Mouse (Mus musculus): ENCODE data around the gene Jade2. TPM values are rescaled to one million over a fixed set of nuclear protein-coding genes. Genes with fewer than 3 reads are reported as not detected.

Gene Jade2
- polyA plus RNA-seq, 1 experiment from 2014 or later = 0.52 TPM

DNA sequence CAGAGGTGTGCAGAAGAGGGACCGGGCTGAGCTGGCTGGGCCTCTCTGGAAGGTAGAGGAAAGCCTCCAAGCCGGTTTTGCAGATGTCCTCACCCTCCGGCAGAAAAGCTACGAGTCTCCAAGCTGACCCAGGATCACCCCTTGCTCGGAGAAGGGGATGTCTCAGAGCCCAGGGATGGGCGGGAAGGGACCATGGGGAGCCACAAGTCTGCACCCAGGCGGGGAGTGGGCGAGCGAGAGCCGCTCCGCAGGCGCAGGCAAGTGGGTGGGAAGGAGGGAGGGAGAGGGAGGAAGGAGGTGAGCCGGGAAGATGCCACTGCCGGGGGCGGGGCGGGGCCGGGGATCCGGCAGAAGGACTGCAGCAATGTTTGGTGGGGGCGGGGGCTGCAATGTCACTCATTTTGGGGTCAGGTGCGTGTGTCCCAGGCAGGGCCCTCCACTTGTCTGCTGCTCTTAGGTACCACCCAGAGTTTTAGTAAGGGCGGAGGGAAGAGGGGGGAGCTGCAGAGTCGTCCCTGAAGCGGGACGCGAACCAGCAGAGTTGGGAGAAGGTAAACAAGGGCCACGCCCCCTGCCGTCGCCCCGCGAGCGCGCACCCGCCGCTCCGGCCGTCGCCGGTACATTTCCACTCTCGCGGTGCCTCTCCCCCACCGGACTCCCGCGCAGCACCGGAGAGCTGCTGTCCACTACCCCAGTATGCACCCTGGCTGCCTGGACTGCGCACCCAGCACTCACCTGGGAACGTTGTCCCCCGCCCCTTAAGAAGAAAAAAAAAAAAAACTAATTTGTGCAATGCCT lies 1.4 kb downstream of the Jade2 start:
- H3K9ac ChIP-seq (replicated peaks; ENCODE audit: low read length) = peak overlapping the region; percentile 73
- peaks cover 8% of the 10 kb centered on the region; the same call in 1 of the 2 replicates for H3K4me1 ChIP-seq (ENCODE audit: control insufficient read depth, insufficient read depth, low read length)
- ATAC-seq (replicated peaks; ENCODE audit: insufficient number of reproducible peaks, low FRiP score, low TSS enrichment, low read depth) = peak; percentile 65
- under 1% methylated on average over 36 of the region's 47 CpGs for WGBS
- peak overlapping the region; percentile 98 for H3K4me2 ChIP-seq (ENCODE audit: low read depth, low read length)
- DNase-seq (ENCODE audit: low spot score) = peak; percentile 65
- peaks cover 12% of the 10 kb centered on the region for H3K27me3 ChIP-seq (ENCODE audit: control insufficient read depth, insufficient read depth, low read length)
- H3K36me3 ChIP-seq (replicated peaks; ENCODE audit: control insufficient read depth, insufficient read depth, low read depth, low read length) = no peaks in the 10 kb centered on the region
- H3K4me3 ChIP-seq (ENCODE audit: low read depth, low read length) = peak overlapping the region; percentile 66
- H3K27ac ChIP-seq (replicated peaks; ENCODE audit: low read depth, low read length) = peak overlapping the region; percentile 67; the same call in 1 of the 2 replicates
- H3K9me3 ChIP-seq (replicated peaks; ENCODE audit: control insufficient read depth, low read length) = no peaks in the 10 kb centered on the region

DNA sequence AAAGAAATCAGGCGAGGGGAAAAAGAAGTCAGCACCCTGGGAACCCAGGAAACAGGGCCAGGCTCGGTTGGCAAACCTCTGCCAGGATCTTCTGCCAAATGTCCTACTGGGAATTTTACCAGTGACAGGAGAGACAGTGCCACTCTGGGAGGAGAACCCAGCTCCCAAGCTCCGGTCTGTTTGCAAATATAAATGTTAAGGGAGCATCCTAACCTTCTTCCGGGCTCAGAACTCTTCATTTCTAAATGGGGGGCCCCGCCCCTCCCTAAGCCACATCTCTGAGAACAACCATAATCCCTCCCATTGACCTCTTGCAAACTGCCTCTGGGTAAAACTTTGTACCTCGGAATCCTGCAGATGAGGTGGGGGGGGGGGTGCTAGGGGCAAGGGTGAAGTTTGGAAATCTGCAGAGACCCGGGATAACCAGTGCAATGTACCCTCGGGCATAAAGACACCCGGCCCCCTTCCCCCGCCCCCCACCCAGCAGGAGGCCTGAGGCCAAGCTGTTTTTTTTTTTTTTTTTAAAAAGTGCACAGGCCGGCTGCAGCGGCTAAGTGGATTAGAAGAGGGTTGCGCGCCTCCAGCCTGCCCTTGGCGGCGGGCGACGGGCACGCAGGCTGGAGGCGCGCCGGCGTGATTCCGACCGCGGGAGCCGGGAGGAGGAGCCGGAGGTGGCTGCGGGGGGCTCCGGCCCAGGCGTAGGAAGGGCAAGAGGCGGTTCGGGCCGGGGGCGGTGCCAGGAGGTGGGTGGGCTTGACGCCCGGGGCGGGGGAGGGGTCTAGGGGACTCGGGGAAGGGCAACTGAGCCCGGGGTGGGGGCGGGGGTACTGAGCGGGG lies 2.3 kb downstream of the Jade2 start:
- Histone ChIP-seq H3K9me3 (replicated peaks; ENCODE audit: control insufficient read depth, low read length) (no peaks in the 10 kb centered on the region), H3K4me3 (ENCODE audit: low read depth, low read length) (peak overlapping the region; percentile 66), H3K36me3 (replicated peaks; ENCODE audit: control insufficient read depth, insufficient read depth, low read depth, low read length) (no peaks in the 10 kb centered on the region), H3K4me2 (ENCODE audit: low read depth, low read length) (peak overlapping the region; percentile 98), H3K9ac (replicated peaks; ENCODE audit: low read length) (peak overlapping the region; percentile 28), H3K27ac (replicated peaks; ENCODE audit: low read depth, low read length) (peak overlapping the region; percentile 67; the same call in 1 of the 2 replicates), H3K27me3 (ENCODE audit: control insufficient read depth, insufficient read depth, low read length) (peaks cover 12% of the 10 kb centered on the region), H3K4me1 (ENCODE audit: control insufficient read depth, insufficient read depth, low read length) (peaks cover 8% of the 10 kb centered on the region; the same call in 1 of the 2 replicates)
- ATAC-seq (replicated peaks; ENCODE audit: insufficient number of reproducible peaks, low FRiP score, low TSS enrichment, low read depth) (peak; percentile 62), DNase-seq (ENCODE audit: low spot score) (peak; percentile 90)
- 1% methylated on average over 40 of the region's 42 CpGs for WGBS

DNA sequence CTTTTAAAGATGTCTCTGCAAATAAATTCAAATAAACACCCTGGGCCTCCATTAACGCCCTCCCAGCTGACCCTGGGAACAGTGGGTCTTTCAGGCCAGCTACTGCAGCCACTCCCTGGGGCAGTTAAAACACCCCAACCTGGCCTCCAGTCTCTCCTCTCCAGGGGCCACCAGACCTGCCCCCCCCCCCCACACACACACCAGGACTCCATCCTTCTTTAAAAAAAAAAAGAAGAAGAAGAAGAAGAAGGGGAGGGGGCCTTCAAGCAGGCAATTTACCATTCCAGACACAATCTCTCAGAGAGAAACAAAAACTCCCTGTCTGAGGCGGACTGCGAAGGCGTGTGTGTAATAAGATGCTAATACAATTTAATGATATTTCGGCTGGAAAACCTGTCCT lies 4.9 kb downstream of the Jade2 start:
- H3K4me3 ChIP-seq (ENCODE audit: low read depth, low read length) = no peak overlapping the region
- no peak overlapping the region for H3K9ac ChIP-seq (replicated peaks; ENCODE audit: low read length)
- peaks cover 8% of the 10 kb centered on the region; the same call in 1 of the 2 replicates for H3K4me1 ChIP-seq (ENCODE audit: control insufficient read depth, insufficient read depth, low read length)
- no peaks in the 10 kb centered on the region for H3K36me3 ChIP-seq (replicated peaks; ENCODE audit: control insufficient read depth, insufficient read depth, low read depth, low read length)
- H3K9me3 ChIP-seq (replicated peaks; ENCODE audit: control insufficient read depth, low read length) = no peaks in the 10 kb centered on the region
- WGBS = 50% methylated on average over 5 of the region's 5 CpGs
- no peak overlapping the region for H3K4me2 ChIP-seq (ENCODE audit: low read depth, low read length)
- peaks cover 7% of the 10 kb centered on the region for H3K27me3 ChIP-seq (ENCODE audit: control insufficient read depth, insufficient read depth, low read length)
- ATAC-seq (replicated peaks; ENCODE audit: insufficient number of reproducible peaks, low FRiP score, low TSS enrichment, low read depth) = no peak
- H3K27ac ChIP-seq (replicated peaks; ENCODE audit: low read depth, low read length) = no peak overlapping the region
- no peak for DNase-seq (ENCODE audit: low spot score)

DNA sequence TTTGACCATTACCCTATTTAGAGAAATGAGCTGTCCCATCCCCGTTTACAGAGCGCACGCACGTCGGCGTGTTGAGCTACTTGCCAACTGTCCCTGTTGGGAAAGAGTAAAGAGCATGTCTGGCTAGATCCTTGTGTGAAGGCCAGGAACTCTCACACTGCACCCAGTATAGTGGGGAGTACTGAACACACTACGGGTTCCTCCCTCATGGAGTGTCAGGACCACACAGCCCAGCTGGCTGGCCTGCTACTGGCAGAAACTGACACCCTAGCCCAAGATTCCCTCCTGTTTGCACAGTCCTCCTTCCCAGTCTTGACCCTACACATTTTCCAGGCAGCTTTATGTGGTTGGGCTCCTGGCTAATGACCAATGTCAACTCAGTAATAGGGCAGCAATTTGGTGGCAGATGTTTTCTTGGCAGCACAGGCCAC lies 5.3 kb downstream of the Jade2 start:
- H3K4me3 ChIP-seq (ENCODE audit: low read depth, low read length) = no peak overlapping the region
- H3K36me3 ChIP-seq (replicated peaks; ENCODE audit: control insufficient read depth, insufficient read depth, low read depth, low read length) = no peaks in the 10 kb centered on the region
- no peak overlapping the region for H3K4me2 ChIP-seq (ENCODE audit: low read depth, low read length)
- H3K27me3 ChIP-seq (ENCODE audit: control insufficient read depth, insufficient read depth, low read length) = peaks cover 7% of the 10 kb centered on the region
- H3K27ac ChIP-seq (replicated peaks; ENCODE audit: low read depth, low read length) = no peak overlapping the region
- ATAC-seq (replicated peaks; ENCODE audit: insufficient number of reproducible peaks, low FRiP score, low TSS enrichment, low read depth) (no peak), DNase-seq (ENCODE audit: low spot score) (no peak)
- no peaks in the 10 kb centered on the region for H3K9me3 ChIP-seq (replicated peaks; ENCODE audit: control insufficient read depth, low read length)
- no peak overlapping the region for H3K9ac ChIP-seq (replicated peaks; ENCODE audit: low read length)
- 84% methylated on average over 7 of the region's 7 CpGs for WGBS
- peaks cover 8% of the 10 kb centered on the region; the same call in 1 of the 2 replicates for H3K4me1 ChIP-seq (ENCODE audit: control insufficient read depth, insufficient read depth, low read length)

DNA sequence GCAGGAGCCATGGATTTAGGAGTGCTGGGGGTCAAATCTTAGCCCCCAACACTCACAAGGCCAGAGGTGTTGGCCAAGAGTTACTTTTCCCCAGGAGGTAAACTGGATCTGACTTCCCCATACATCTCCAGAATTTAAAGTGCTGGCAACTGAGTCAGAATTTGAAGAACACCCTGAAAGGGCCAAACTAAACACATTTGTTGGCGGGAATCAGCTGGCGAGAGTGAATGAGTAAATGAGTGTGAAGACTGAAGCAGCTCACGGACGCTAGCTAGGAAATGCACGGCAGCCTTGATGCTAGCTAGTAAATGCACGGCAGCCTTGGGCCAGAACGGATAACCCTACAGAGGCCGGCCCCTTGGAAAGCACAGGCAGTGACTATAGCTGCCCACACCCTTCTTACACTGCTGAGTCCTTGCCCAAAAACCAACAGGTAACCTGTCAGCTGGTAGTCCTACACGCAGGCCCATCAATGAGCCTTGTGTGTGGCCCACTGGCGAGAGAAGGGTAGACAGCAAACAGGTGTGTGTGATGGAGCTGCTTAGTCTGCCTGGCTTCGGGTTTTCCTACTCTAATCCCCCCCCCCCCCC lies 6.6 kb downstream of the Jade2 start:
- H3K27ac ChIP-seq (replicated peaks; ENCODE audit: low read depth, low read length) = no peak overlapping the region
- DNase-seq (ENCODE audit: low spot score) (no peak), ATAC-seq (replicated peaks; ENCODE audit: insufficient number of reproducible peaks, low FRiP score, low TSS enrichment, low read depth) (no peak)
- H3K4me1 ChIP-seq (ENCODE audit: control insufficient read depth, insufficient read depth, low read length) = peaks cover 8% of the 10 kb centered on the region; the same call in 1 of the 2 replicates
- no peak overlapping the region for H3K4me3 ChIP-seq (ENCODE audit: low read depth, low read length)
- 79% methylated on average over 11 of the region's 11 CpGs for WGBS
- no peak overlapping the region for H3K4me2 ChIP-seq (ENCODE audit: low read depth, low read length)
- no peaks in the 10 kb centered on the region for H3K9me3 ChIP-seq (replicated peaks; ENCODE audit: control insufficient read depth, low read length)
- H3K9ac ChIP-seq (replicated peaks; ENCODE audit: low read length) = no peak overlapping the region
- no peaks in the 10 kb centered on the region for H3K36me3 ChIP-seq (replicated peaks; ENCODE audit: control insufficient read depth, insufficient read depth, low read depth, low read length)
- no peaks in the 10 kb centered on the region for H3K27me3 ChIP-seq (ENCODE audit: control insufficient read depth, insufficient read depth, low read length)

DNA sequence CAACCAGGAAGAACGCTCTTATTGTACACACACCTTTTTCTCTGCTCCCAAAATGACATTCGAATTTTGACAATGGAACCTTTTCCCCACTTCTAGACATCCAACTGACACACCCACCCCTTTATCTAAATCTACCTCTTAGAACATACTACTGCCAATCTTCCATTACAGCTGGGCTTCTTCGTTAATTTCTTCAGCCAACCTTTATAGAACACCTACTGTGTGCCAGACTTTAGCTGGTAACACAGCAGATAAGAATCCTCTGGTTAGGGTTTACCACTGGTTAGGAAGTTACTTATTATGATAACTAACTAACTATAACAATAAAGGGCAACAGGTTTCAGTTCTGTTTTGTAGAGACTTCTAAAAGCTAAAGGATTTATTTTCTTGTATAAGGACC lies 9.1 kb downstream of the Jade2 start:
- Histone ChIP-seq H3K4me1 (ENCODE audit: control insufficient read depth, insufficient read depth, low read length) (0 out of 2 replicates have a peak, but pooled peaks cover 2% of the 10 kb centered on the region), H3K36me3 (replicated peaks; ENCODE audit: control insufficient read depth, insufficient read depth, low read depth, low read length) (no peaks in the 10 kb centered on the region), H3K4me2 (ENCODE audit: low read depth, low read length) (no peak overlapping the region), H3K27me3 (ENCODE audit: control insufficient read depth, insufficient read depth, low read length) (no peaks in the 10 kb centered on the region), H3K9ac (replicated peaks; ENCODE audit: low read length) (no peak overlapping the region), H3K27ac (replicated peaks; ENCODE audit: low read depth, low read length) (no peak overlapping the region), H3K9me3 (replicated peaks; ENCODE audit: control insufficient read depth, low read length) (no peaks in the 10 kb centered on the region), H3K4me3 (ENCODE audit: low read depth, low read length) (no peak overlapping the region)
- no peak for ATAC-seq (replicated peaks; ENCODE audit: insufficient number of reproducible peaks, low FRiP score, low TSS enrichment, low read depth)
- WGBS = 84% methylated on average over 3 of the region's 3 CpGs
- no peak for DNase-seq (ENCODE audit: low spot score)

DNA sequence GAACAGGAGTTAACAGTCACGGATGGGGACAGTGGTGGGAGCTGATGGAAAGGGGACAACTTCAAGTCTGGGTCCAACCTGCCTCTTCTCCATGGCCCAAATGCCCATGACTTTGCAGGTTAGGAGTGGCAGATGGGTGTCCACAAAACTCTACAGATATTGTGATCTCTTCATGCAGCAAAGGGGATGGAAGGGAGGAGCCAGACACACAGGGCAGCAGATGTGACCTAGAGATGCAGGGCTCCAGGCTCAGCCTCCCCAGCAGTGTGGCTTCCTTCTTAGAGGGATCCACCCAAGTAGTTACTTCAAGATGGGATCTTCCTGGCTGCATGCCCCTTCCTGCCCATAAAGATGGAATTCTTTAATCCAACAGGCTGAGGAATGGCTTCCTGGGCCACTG lies 9.6 kb downstream of the Jade2 start:
- Histone ChIP-seq H3K4me2 (ENCODE audit: low read depth, low read length) (no peak overlapping the region), H3K36me3 (replicated peaks; ENCODE audit: control insufficient read depth, insufficient read depth, low read depth, low read length) (no peaks in the 10 kb centered on the region), H3K4me1 (ENCODE audit: control insufficient read depth, insufficient read depth, low read length) (no peaks in the 10 kb centered on the region), H3K9ac (replicated peaks; ENCODE audit: low read length) (no peak overlapping the region), H3K4me3 (ENCODE audit: low read depth, low read length) (no peak overlapping the region), H3K9me3 (replicated peaks; ENCODE audit: control insufficient read depth, low read length) (no peaks in the 10 kb centered on the region), H3K27me3 (ENCODE audit: control insufficient read depth, insufficient read depth, low read length) (no peaks in the 10 kb centered on the region), H3K27ac (replicated peaks; ENCODE audit: low read depth, low read length) (no peak overlapping the region)
- DNase-seq (ENCODE audit: low spot score) (no peak), ATAC-seq (replicated peaks; ENCODE audit: insufficient number of reproducible peaks, low FRiP score, low TSS enrichment, low read depth) (no peak)
- WGBS = 83% methylated on average over 1 of the region's 1 CpGs

Data from embryonic facial prominence, embryonic 11.5 days (tissue).